ENCODE assay signal across 14 mouse cellular contexts in genomic region chr7:112495950-112496349, GRCm38 (mm10).
DNase-seq lines count a peak whose midpoint lies in the region; ATAC-seq and TF ChIP-seq lines count a peak whose summit lies in the region.
"Had no signal": no experiment of that assay in that cellular context is flagged by ENCODE, and none has a peak within 500 bp of the region (broad histone marks: within the 10 kb centered on the region; RNA-seq: fewer than 3 reads in every experiment).

No protein-coding gene starts in this region.

- no peak for DNase-seq in hindbrain, postnatal 0 days (ENCODE audit: low spot score)
- peak; percentile 34 to 56 for DNase-seq in kidney, postnatal 36 days
- no peak for DNase-seq in spleen, adult 18-20 months
- no peak for DNase-seq in frontal cortex, postnatal 14 days (ENCODE audit: low spot score in 2 of 2)
- DNase-seq in midbrain, embryonic 11.5 days (ENCODE audit: low spot score, missing footprints), result no peak
- DNase-seq: cerebellum, adult 2 months; gastrocnemius, postnatal 25 days; right cerebral cortex, postnatal 4 days had no signal

- no peaks in the 10 kb centered on the region for H3K4me1 ChIP-seq in hindbrain, postnatal 0 days (ENCODE audit: insufficient read depth, low read length)
- H3K4me1 ChIP-seq in hindbrain, embryonic 12.5 days, result peaks cover 37% of the 10 kb centered on the region
- peaks cover 48% of the 10 kb centered on the region for H3K4me1 ChIP-seq in neural tube, embryonic 13.5 days (replicated peaks)
- peaks cover 27% of the 10 kb centered on the region for H3K4me1 ChIP-seq in neural tube, embryonic 15.5 days
- H3K4me1 ChIP-seq in midbrain, embryonic 11.5 days (ENCODE audit: control insufficient read depth, insufficient read depth, low read length), result peaks cover 7% of the 10 kb centered on the region

- no peak overlapping the region for H3K4me2 ChIP-seq in hindbrain, postnatal 0 days (ENCODE audit: low read depth, low read length)
- H3K4me2 ChIP-seq in hindbrain, embryonic 12.5 days (replicated peaks), result no peak overlapping the region
- no peak overlapping the region for H3K4me2 ChIP-seq in neural tube, embryonic 13.5 days
- H3K4me2 ChIP-seq in neural tube, embryonic 15.5 days, result no peak overlapping the region
- no peak overlapping the region for H3K4me2 ChIP-seq in midbrain, embryonic 11.5 days
- H3K4me2 ChIP-seq: forebrain, embryonic 12.5 days had no signal

- H3K4me3 ChIP-seq in hindbrain, postnatal 0 days (ENCODE audit: low read length), result no peak overlapping the region
- no peak overlapping the region for H3K4me3 ChIP-seq in hindbrain, embryonic 12.5 days
- no peak overlapping the region for H3K4me3 ChIP-seq in neural tube, embryonic 13.5 days
- H3K4me3 ChIP-seq in neural tube, embryonic 15.5 days (replicated peaks), result no peak overlapping the region
- H3K4me3 ChIP-seq in midbrain, embryonic 11.5 days (ENCODE audit: low read depth, low read length), result no peak overlapping the region
- H3K4me3 ChIP-seq: forebrain, embryonic 12.5 days had no signal

- H3K27ac ChIP-seq in hindbrain, postnatal 0 days, result peak overlapping the region; percentile 26; the same call in 1 of the 2 replicates
- no peak overlapping the region for H3K27ac ChIP-seq in hindbrain, embryonic 12.5 days
- 0 out of 2 replicates have a peak overlapping the region, but pooled peaks have one; percentile 13 for H3K27ac ChIP-seq in neural tube, embryonic 13.5 days (replicated peaks)
- no peak overlapping the region for H3K27ac ChIP-seq in neural tube, embryonic 15.5 days (replicated peaks)
- no peak overlapping the region for H3K27ac ChIP-seq in midbrain, embryonic 11.5 days (ENCODE audit: low read depth, low read length)
- H3K27ac ChIP-seq: forebrain, embryonic 12.5 days had no signal

- no peak for TF ChIP-seq CTCF in hindbrain, postnatal 0 days (IDR thresholded peaks at IDR 0.05; ENCODE audit: low read depth)

- 44% methylated on average over 8 of the region's 8 CpGs for WGBS in hindbrain, postnatal 0 days
- WGBS in hindbrain, embryonic 12.5 days, result 58% methylated on average over 8 of the region's 8 CpGs
- WGBS in neural tube, embryonic 13.5 days, result 55% methylated on average over 8 of the region's 8 CpGs
- WGBS in neural tube, embryonic 15.5 days, result 58% methylated on average over 8 of the region's 8 CpGs
- 64% methylated on average over 8 of the region's 8 CpGs for WGBS in midbrain, embryonic 11.5 days

- H3K36me3 ChIP-seq in hindbrain, postnatal 0 days (ENCODE audit: insufficient read depth, low read length), result no peaks in the 10 kb centered on the region
- H3K36me3 ChIP-seq in hindbrain, embryonic 12.5 days, result no peaks in the 10 kb centered on the region
- no peaks in the 10 kb centered on the region for H3K36me3 ChIP-seq in neural tube, embryonic 13.5 days
- no peaks in the 10 kb centered on the region for H3K36me3 ChIP-seq in neural tube, embryonic 15.5 days
- no peaks in the 10 kb centered on the region for H3K36me3 ChIP-seq in midbrain, embryonic 11.5 days (ENCODE audit: control insufficient read depth, insufficient read depth, low read length)
- H3K36me3 ChIP-seq: forebrain, embryonic 12.5 days; G1E had no signal

- no peak overlapping the region for H3K9ac ChIP-seq in hindbrain, postnatal 0 days (replicated peaks; ENCODE audit: low read length)
- no peak overlapping the region for H3K9ac ChIP-seq in hindbrain, embryonic 12.5 days
- H3K9ac ChIP-seq in neural tube, embryonic 13.5 days, result no peak overlapping the region
- H3K9ac ChIP-seq in neural tube, embryonic 15.5 days (replicated peaks), result no peak overlapping the region
- H3K9ac ChIP-seq in midbrain, embryonic 11.5 days (ENCODE audit: low read length), result no peak overlapping the region
- H3K9ac ChIP-seq: forebrain, embryonic 12.5 days had no signal

- no peaks in the 10 kb centered on the region for H3K9me3 ChIP-seq in hindbrain, postnatal 0 days (ENCODE audit: low read length)
- H3K9me3 ChIP-seq in hindbrain, embryonic 12.5 days (replicated peaks), result no peaks in the 10 kb centered on the region
- no peaks in the 10 kb centered on the region for H3K9me3 ChIP-seq in neural tube, embryonic 13.5 days
- H3K9me3 ChIP-seq in neural tube, embryonic 15.5 days (replicated peaks), result no peaks in the 10 kb centered on the region
- H3K9me3 ChIP-seq in midbrain, embryonic 11.5 days (ENCODE audit: control insufficient read depth, low read length), result no peaks in the 10 kb centered on the region
- H3K9me3 ChIP-seq: forebrain, embryonic 12.5 days had no signal

- H3K27me3 ChIP-seq in hindbrain, postnatal 0 days (ENCODE audit: insufficient read depth, low read length), result no peaks in the 10 kb centered on the region
- H3K27me3 ChIP-seq in hindbrain, embryonic 12.5 days, result no peaks in the 10 kb centered on the region; the same call in 1 of the 2 replicates
- no peaks in the 10 kb centered on the region for H3K27me3 ChIP-seq in neural tube, embryonic 13.5 days
- no peaks in the 10 kb centered on the region for H3K27me3 ChIP-seq in neural tube, embryonic 15.5 days (replicated peaks)
- H3K27me3 ChIP-seq in midbrain, embryonic 11.5 days (ENCODE audit: control insufficient read depth, insufficient read depth, low read length), result no peaks in the 10 kb centered on the region
- H3K27me3 ChIP-seq: forebrain, embryonic 12.5 days had no signal

- ATAC-seq in hindbrain, postnatal 0 days, result no peak
- ATAC-seq in hindbrain, embryonic 12.5 days (ENCODE audit: low FRiP score), result no peak
- no peak for ATAC-seq in neural tube, embryonic 13.5 days (ENCODE audit: low read depth)
- ATAC-seq in neural tube, embryonic 15.5 days (ENCODE audit: low FRiP score), result no peak
- ATAC-seq in midbrain, embryonic 11.5 days (ENCODE audit: low FRiP score), result no peak
- ATAC-seq: inflammation-experienced regulatory T-cells, adult 6 months had no signal

Comparison
In these comparisons a context has a peak if more than half of its experiments do, and no peak if none do; other contexts are left out.
1. H3K27ac ChIP-seq: peak in hindbrain, postnatal 0 days (single experiment) and neural tube, embryonic 13.5 days (single experiment); none in hindbrain, embryonic 12.5 days (single experiment), neural tube, embryonic 15.5 days (single experiment) and midbrain, embryonic 11.5 days (single experiment).
2. DNase-seq: peak in kidney, postnatal 36 days (2 of 2); none in hindbrain, postnatal 0 days (single experiment), spleen, adult 18-20 months (0 of 2), frontal cortex, postnatal 14 days (0 of 2) and midbrain, embryonic 11.5 days (single experiment).